Mouse (Mus musculus): Measurements from ENCODE around the gene Igf2bp2. TPM values are rescaled to one million over a fixed set of nuclear protein-coding genes. Genes with fewer than 3 reads are reported as not detected.
A peak's percentile ranks its signal among the peaks of the same experiment; 100 is the strongest.

Igf2bp2 gene
- polyA plus RNA-seq, 1 experiment from 2014 or later: 146 TPM

DNA sequence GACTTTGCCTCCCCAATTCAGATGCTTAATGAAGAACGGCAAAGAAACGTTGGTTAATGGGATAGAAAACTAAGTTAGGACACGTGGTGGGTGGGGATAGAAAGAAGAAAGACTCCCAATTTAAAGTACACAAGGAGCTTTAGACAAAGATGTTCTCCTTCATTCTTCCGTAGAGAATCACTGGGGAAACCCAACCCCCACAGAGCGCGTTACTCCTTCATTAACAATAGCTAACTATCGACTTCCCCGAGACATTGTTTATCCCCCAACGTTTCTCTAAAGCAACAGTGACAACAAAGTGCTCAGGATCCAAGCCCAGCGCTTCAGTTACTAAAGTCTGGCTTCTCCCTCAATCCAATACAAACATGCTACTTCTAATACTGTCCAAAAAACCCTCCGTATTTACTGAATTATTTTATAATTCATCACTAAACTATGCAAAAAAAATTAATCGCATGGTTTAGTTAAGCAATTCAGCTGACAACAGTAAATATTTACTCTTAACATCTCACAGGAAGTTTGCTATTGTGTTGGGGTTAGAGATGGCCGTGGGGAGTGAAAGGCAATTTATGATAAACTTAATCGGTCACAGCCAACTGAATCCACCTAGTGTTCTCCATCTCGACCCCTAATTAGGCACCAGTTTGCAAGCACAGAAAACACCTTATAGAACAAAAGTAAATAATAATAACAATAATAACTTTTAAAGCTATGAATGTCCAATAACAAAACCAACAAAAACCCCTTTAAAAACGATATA, 2.5 kb downstream of the Igf2bp2 start:
- no peak for ATAC-seq (ENCODE audit: insufficient number of reproducible peaks, insufficient read depth, low FRiP score, low read depth)
- H3K9ac ChIP-seq (replicated peaks; ENCODE audit: low read depth, low read length): peak overlapping the region; percentile 98
- WGBS: 1% methylated on average over 16 of the region's 16 CpGs

GRCm38 (mm10) chr16:22152941-22153444, 10.1 kb downstream of the Igf2bp2 start:
- H3K27me3 ChIP-seq (ENCODE audit: control insufficient read depth, insufficient read depth, low read length): no peaks in the 10 kb centered on the region
- H3K36me3 ChIP-seq (ENCODE audit: control insufficient read depth, insufficient read depth, low read length): no peaks in the 10 kb centered on the region; the same call in 1 of the 2 replicates
- no peak overlapping the region for H3K4me2 ChIP-seq (replicated peaks; ENCODE audit: low read depth, low read length)
- H3K4me1 ChIP-seq (ENCODE audit: control insufficient read depth, insufficient read depth, low read length): peaks cover 29% of the 10 kb centered on the region; the same call in 1 of the 2 replicates
- H3K9ac ChIP-seq (replicated peaks; ENCODE audit: low read depth, low read length): no peak overlapping the region
- H3K27ac ChIP-seq (ENCODE audit: low read length): no peak overlapping the region
- no peak overlapping the region for H3K4me3 ChIP-seq (ENCODE audit: low read depth, low read length)
- no peak for ATAC-seq (ENCODE audit: insufficient number of reproducible peaks, insufficient read depth, low FRiP score, low read depth)
- 95% methylated on average over 11 of the region's 11 CpGs for WGBS
- no peaks in the 10 kb centered on the region for H3K9me3 ChIP-seq (ENCODE audit: control insufficient read depth, low read depth, low read length)

More for the DNA sequence above, 2.5 kb downstream of the Igf2bp2 start:
- no peak overlapping the region; the same call in 1 of the 2 replicates for H3K27ac ChIP-seq (ENCODE audit: low read length)
- H3K9me3 ChIP-seq (ENCODE audit: control insufficient read depth, low read depth, low read length): no peaks in the 10 kb centered on the region
- H3K36me3 ChIP-seq (ENCODE audit: control insufficient read depth, insufficient read depth, low read length): no peaks in the 10 kb centered on the region
- peaks cover 17% of the 10 kb centered on the region for H3K4me1 ChIP-seq (ENCODE audit: control insufficient read depth, insufficient read depth, low read length)
- peak overlapping the region; percentile 80 for H3K4me2 ChIP-seq (replicated peaks; ENCODE audit: low read depth, low read length)
- no peaks in the 10 kb centered on the region for H3K27me3 ChIP-seq (ENCODE audit: control insufficient read depth, insufficient read depth, low read length)
- peak overlapping the region; percentile 96 for H3K4me3 ChIP-seq (ENCODE audit: low read depth, low read length)

GRCm38 (mm10) chr16:22151706-22152315, 11.3 kb downstream of the Igf2bp2 start:
- ATAC-seq (ENCODE audit: insufficient number of reproducible peaks, insufficient read depth, low FRiP score, low read depth): peak; percentile 59; the same call in 1 of the 2 replicates
- Histone ChIP-seq H3K4me2 (replicated peaks; ENCODE audit: low read depth, low read length) (no peak overlapping the region), H3K36me3 (ENCODE audit: control insufficient read depth, insufficient read depth, low read length) (no peaks in the 10 kb centered on the region; the same call in 1 of the 2 replicates), H3K9ac (replicated peaks; ENCODE audit: low read depth, low read length) (no peak overlapping the region), H3K27me3 (ENCODE audit: control insufficient read depth, insufficient read depth, low read length) (no peaks in the 10 kb centered on the region), H3K9me3 (ENCODE audit: control insufficient read depth, low read depth, low read length) (no peaks in the 10 kb centered on the region), H3K27ac (ENCODE audit: low read length) (no peak overlapping the region), H3K4me3 (ENCODE audit: low read depth, low read length) (no peak overlapping the region), H3K4me1 (ENCODE audit: control insufficient read depth, insufficient read depth, low read length) (peaks cover 29% of the 10 kb centered on the region; the same call in 1 of the 2 replicates)
- WGBS: 12% methylated on average over 11 of the region's 11 CpGs

- 41% methylated on average over 2 of the region's 2 CpGs for WGBS
- ATAC-seq (ENCODE audit: insufficient number of reproducible peaks, insufficient read depth, low FRiP score, low read depth): no peak
- Histone ChIP-seq H3K36me3 (ENCODE audit: control insufficient read depth, insufficient read depth, low read length) (no peaks in the 10 kb centered on the region; the same call in 1 of the 2 replicates), H3K9me3 (ENCODE audit: control insufficient read depth, low read depth, low read length) (no peaks in the 10 kb centered on the region), H3K27ac (ENCODE audit: low read length) (no peak overlapping the region), H3K9ac (replicated peaks; ENCODE audit: low read depth, low read length) (no peak overlapping the region), H3K4me2 (replicated peaks; ENCODE audit: low read depth, low read length) (no peak overlapping the region), H3K27me3 (ENCODE audit: control insufficient read depth, insufficient read depth, low read length) (no peaks in the 10 kb centered on the region), H3K4me1 (ENCODE audit: control insufficient read depth, insufficient read depth, low read length) (peaks cover 29% of the 10 kb centered on the region; the same call in 1 of the 2 replicates), H3K4me3 (ENCODE audit: low read depth, low read length) (no peak overlapping the region)
These were observed 12.7 kb downstream of the Igf2bp2 start for GRCm38 (mm10) chr16:22150421-22150820.

- Histone ChIP-seq H3K4me2 (replicated peaks; ENCODE audit: low read depth, low read length) (no peak overlapping the region), H3K9me3 (ENCODE audit: control insufficient read depth, low read depth, low read length) (no peaks in the 10 kb centered on the region), H3K36me3 (ENCODE audit: control insufficient read depth, insufficient read depth, low read length) (no peaks in the 10 kb centered on the region; the same call in 1 of the 2 replicates), H3K4me3 (ENCODE audit: low read depth, low read length) (no peak overlapping the region), H3K27me3 (ENCODE audit: control insufficient read depth, insufficient read depth, low read length) (no peaks in the 10 kb centered on the region), H3K4me1 (ENCODE audit: control insufficient read depth, insufficient read depth, low read length) (peaks cover 26% of the 10 kb centered on the region; the same call in 1 of the 2 replicates), H3K27ac (ENCODE audit: low read length) (no peak overlapping the region), H3K9ac (replicated peaks; ENCODE audit: low read depth, low read length) (no peak overlapping the region)
- ATAC-seq (ENCODE audit: insufficient number of reproducible peaks, insufficient read depth, low FRiP score, low read depth): no peak
- WGBS: 55% methylated on average over 10 of the region's 10 CpGs
These were observed 13.3 kb downstream of the Igf2bp2 start for GRCm38 (mm10) chr16:22149659-22150345.

DNA sequence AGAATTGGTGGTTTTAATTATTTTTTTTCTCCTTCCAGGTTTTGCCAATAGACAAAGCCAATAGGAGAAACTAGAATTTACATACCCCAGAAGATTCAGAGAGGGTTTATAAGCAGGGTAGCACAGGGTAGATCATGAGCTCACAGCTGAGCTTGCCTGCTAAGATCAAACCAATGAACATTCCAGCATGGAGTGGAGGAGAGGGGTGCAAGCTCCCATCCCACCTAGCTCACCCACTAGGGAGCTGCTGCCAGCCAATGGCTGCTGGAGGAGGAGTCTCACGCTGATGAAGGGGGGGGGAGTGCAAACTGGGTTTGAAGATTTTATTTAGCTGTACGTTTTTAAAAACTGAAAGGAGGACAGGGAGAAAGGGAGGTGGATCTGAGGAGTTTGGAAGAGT, 14.0 kb downstream of the Igf2bp2 start:
- Histone ChIP-seq H3K9me3 (ENCODE audit: control insufficient read depth, low read depth, low read length) (no peaks in the 10 kb centered on the region), H3K27me3 (ENCODE audit: control insufficient read depth, insufficient read depth, low read length) (no peaks in the 10 kb centered on the region), H3K36me3 (ENCODE audit: control insufficient read depth, insufficient read depth, low read length) (no peaks in the 10 kb centered on the region; the same call in 1 of the 2 replicates), H3K4me1 (ENCODE audit: control insufficient read depth, insufficient read depth, low read length) (peaks cover 26% of the 10 kb centered on the region; the same call in 1 of the 2 replicates), H3K4me2 (replicated peaks; ENCODE audit: low read depth, low read length) (no peak overlapping the region), H3K27ac (ENCODE audit: low read length) (no peak overlapping the region), H3K4me3 (ENCODE audit: low read depth, low read length) (no peak overlapping the region), H3K9ac (replicated peaks; ENCODE audit: low read depth, low read length) (no peak overlapping the region)
- ATAC-seq (ENCODE audit: insufficient number of reproducible peaks, insufficient read depth, low FRiP score, low read depth): no peak
- 45% methylated on average over 2 of the region's 2 CpGs for WGBS

DNA sequence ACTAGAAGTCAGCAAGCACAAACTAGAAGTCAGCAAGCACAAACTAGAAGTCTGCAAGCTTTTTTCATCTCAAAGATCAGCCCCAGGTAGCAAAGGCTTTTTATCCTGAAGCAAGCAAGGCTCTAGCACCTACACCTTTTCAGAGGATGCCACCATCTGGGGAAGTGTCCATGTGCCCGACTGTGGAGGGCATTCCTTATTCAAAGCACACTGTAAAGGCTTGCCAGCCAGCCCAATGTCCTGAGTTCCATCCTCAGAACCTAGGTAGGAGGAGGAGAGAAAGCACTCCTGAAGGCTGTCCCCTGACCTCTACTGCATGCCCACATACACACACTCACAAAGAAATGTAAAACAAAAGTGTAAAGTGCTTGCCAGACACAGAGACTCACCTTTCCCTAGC, 16.0 kb downstream of the Igf2bp2 start:
- WGBS: 58% methylated on average over 1 of the region's 1 CpGs
- no peak overlapping the region for H3K27ac ChIP-seq (ENCODE audit: low read length)
- no peak for ATAC-seq (ENCODE audit: insufficient number of reproducible peaks, insufficient read depth, low FRiP score, low read depth)

GRCm38 (mm10) chr16:22146071-22146470, 17.0 kb downstream of the Igf2bp2 start:
- no peak for ATAC-seq (ENCODE audit: insufficient number of reproducible peaks, insufficient read depth, low FRiP score, low read depth)
- Histone ChIP-seq H3K27ac (ENCODE audit: low read length) (no peak overlapping the region), H3K9ac (replicated peaks; ENCODE audit: low read depth, low read length) (no peak overlapping the region), H3K4me3 (ENCODE audit: low read depth, low read length) (no peak overlapping the region), H3K4me1 (ENCODE audit: control insufficient read depth, insufficient read depth, low read length) (peaks cover 9% of the 10 kb centered on the region; the same call in 1 of the 2 replicates), H3K4me2 (replicated peaks; ENCODE audit: low read depth, low read length) (no peak overlapping the region), H3K27me3 (ENCODE audit: control insufficient read depth, insufficient read depth, low read length) (no peaks in the 10 kb centered on the region), H3K36me3 (ENCODE audit: control insufficient read depth, insufficient read depth, low read length) (no peaks in the 10 kb centered on the region; the same call in 1 of the 2 replicates), H3K9me3 (ENCODE audit: control insufficient read depth, low read depth, low read length) (no peaks in the 10 kb centered on the region)
- WGBS: 74% methylated on average over 7 of the region's 7 CpGs

More for the DNA sequence above, 16.0 kb downstream of the Igf2bp2 start:
- peaks cover 14% of the 10 kb centered on the region; the same call in 1 of the 2 replicates for H3K4me1 ChIP-seq (ENCODE audit: control insufficient read depth, insufficient read depth, low read length)
- H3K9ac ChIP-seq (replicated peaks; ENCODE audit: low read depth, low read length): no peak overlapping the region
- no peak overlapping the region for H3K4me3 ChIP-seq (ENCODE audit: low read depth, low read length)
- no peak overlapping the region for H3K4me2 ChIP-seq (replicated peaks; ENCODE audit: low read depth, low read length)
- no peaks in the 10 kb centered on the region; the same call in 1 of the 2 replicates for H3K36me3 ChIP-seq (ENCODE audit: control insufficient read depth, insufficient read depth, low read length)
- no peaks in the 10 kb centered on the region for H3K27me3 ChIP-seq (ENCODE audit: control insufficient read depth, insufficient read depth, low read length)
- no peaks in the 10 kb centered on the region for H3K9me3 ChIP-seq (ENCODE audit: control insufficient read depth, low read depth, low read length)
